Mouse (Mus musculus) hindbrain, postnatal 0 days (tissue): ENCODE measurements around the gene Gm4969. TPM values are rescaled to one million over a fixed set of nuclear protein-coding genes. Genes with fewer than 3 reads are reported as not detected.
A peak's percentile ranks its signal among the peaks of the same experiment; 100 is the strongest.

Experiments
- ATAC-seq: fragments of 200-750 bp; cut with Nextera tagmentation; 2 replicates; pipeline ENCODE4 v1.8.0; 2017; ENCODE audit warnings: mild to moderate bottlenecking, moderate TSS enrichment, moderate library complexity
- DNase-seq: peaks from one replicate; pipeline ENCODE4 v3.0.0-alpha.2; 2015; ENCODE audit warnings: low spot score
- H3K27ac ChIP-seq: fragments of 300-500 bp; sonication (generic); 2 replicates; pipeline ENCODE4 v1.5.1; 2014; ENCODE audit warnings: mild to moderate bottlenecking
- H3K27me3 ChIP-seq: fragments of 300-500 bp; sonication (generic); 2 replicates; pipeline ENCODE4 v1.6.1; 2014; ENCODE audit warnings: low read length, mixed read lengths; ENCODE audit not compliant: insufficient read depth
- H3K36me3 ChIP-seq: fragments of 300-500 bp; sonication (generic); 2 replicates; pipeline ENCODE4 v1.6.1; 2014; ENCODE audit warnings: low read length, mixed read lengths; ENCODE audit not compliant: insufficient read depth
- H3K4me1 ChIP-seq: fragments of 300-500 bp; sonication (generic); 2 replicates; pipeline ENCODE4 v1.6.1; 2014; ENCODE audit warnings: antibody characterized with exemption, low read length, mixed read lengths; ENCODE audit not compliant: insufficient read depth
- H3K4me2 ChIP-seq: fragments of 300-500 bp; sonication (generic); 2 replicates; pipeline ENCODE4 v1.6.1; 2014; ENCODE audit warnings: low read depth, mild to moderate bottlenecking, low read length, moderate library complexity, mixed read lengths
- H3K4me3 ChIP-seq: fragments of 300-500 bp; sonication (generic); 2 replicates; pipeline ENCODE4 v1.5.1; 2014; ENCODE audit warnings: low read length
- H3K9ac ChIP-seq: fragments of 300-500 bp; sonication (generic); replicated peaks from 2 replicates; pipeline ENCODE4 v1.6.1; 2014; ENCODE audit warnings: mild to moderate bottlenecking, low read length, moderate library complexity, mixed read lengths
- H3K9me3 ChIP-seq: fragments of 300-500 bp; sonication (generic); 2 replicates; pipeline ENCODE4 v1.6.1; 2016; ENCODE audit warnings: low read length, mixed read lengths
- CTCF ChIP-seq: IDR thresholded peaks from 2 replicates; pipeline ENCODE4 v1.5.1; 2016; ENCODE audit warnings: antibody characterized with exemption, control low read depth, low read depth
- WGBS: fragments of 180-500 bp; shearing (Covaris S2); extraction: QIAGEN DNeasy Blood & Tissue Kit; methylation state at CpG from one replicate; pipeline ENCODE4 v1.1.7; 2014; 5-methylcytosine and 5-hydroxymethylcytosine counted together
- polyA plus RNA-seq: library from polyadenylated mRNA; unstranded; fragments of >200 nt; fragmentation: Nextera tagmentation; extraction: Ambion mirVana; gene quantifications from 2 replicates; pipeline ENCODE4 v1.2.1, GENCODE M21; 2015
- total RNA-seq: library from RNA; depleted of rRNA; stranded (reverse); fragments of >200 nt; gene quantifications from 2 replicates; pipeline ENCODE4 v1.2.3, GENCODE M21; 2014

Gm4969 gene
- total and polyA plus RNA-seq, 2 experiments from 2014 or later: 6.3 to 7.9 TPM

GRCm38 (mm10) chr7:19095751-19096110 lies 22.4 kb downstream of the Gm4969 start:
- H3K4me1 ChIP-seq: 0 out of 2 replicates have a peak, but pooled peaks cover 4% of the 10 kb centered on the region
- peak overlapping the region; percentile 94 for H3K4me2 ChIP-seq
- DNase-seq: peak; percentile 37
- WGBS: under 1% methylated on average over 19 of the region's 19 CpGs
- no peaks in the 10 kb centered on the region for H3K9me3 ChIP-seq
- no peak for TF ChIP-seq CTCF
- peak overlapping the region; percentile 49 for H3K4me3 ChIP-seq
- H3K36me3 ChIP-seq: peaks cover 6% of the 10 kb centered on the region
- peak overlapping the region; percentile 7 for H3K9ac ChIP-seq
- peaks cover 5% of the 10 kb centered on the region; the same call in 1 of the 2 replicates for H3K27me3 ChIP-seq
- no peak for ATAC-seq
- H3K27ac ChIP-seq: no peak overlapping the region

- H3K27ac ChIP-seq: peak overlapping the region; percentile 86
- no peak for TF ChIP-seq CTCF
- peaks cover 10% of the 10 kb centered on the region for H3K36me3 ChIP-seq
- H3K9me3 ChIP-seq: no peaks in the 10 kb centered on the region
- H3K4me2 ChIP-seq: peak overlapping the region; percentile 94
- H3K27me3 ChIP-seq: peaks cover 5% of the 10 kb centered on the region; the same call in 1 of the 2 replicates
- DNase-seq (peak; percentile 43), ATAC-seq (no peak)
- H3K4me1 ChIP-seq: 0 out of 2 replicates have a peak, but pooled peaks cover 4% of the 10 kb centered on the region
- WGBS: under 1% methylated on average over 85 of the region's 87 CpGs
- peak overlapping the region; percentile 49 for H3K4me3 ChIP-seq
- peak overlapping the region; percentile 53 for H3K9ac ChIP-seq
Observed at GRCm38 (mm10) chr7:19094826-19095750, 23.1 kb downstream of the Gm4969 start.

GRCm38 (mm10) chr7:19094471-19094825 lies 23.7 kb downstream of the Gm4969 start, which contains the start of gene Six5:
Gene Six5 (plus strand): TSS chr7:19094594.
- Histone ChIP-seq H3K9ac (peak within 1 kb of the TSS; percentile 53), H3K9me3 (no peaks in the 10 kb centered on the region), H3K4me2 (peak within 1 kb of the TSS; percentile 94), H3K27me3 (peaks cover 5% of the 10 kb centered on the region; the same call in 1 of the 2 replicates), H3K27ac (peak within 1 kb of the TSS; percentile 86), H3K36me3 (peaks cover 10% of the 10 kb centered on the region), H3K4me3 (peak within 1 kb of the TSS; percentile 49), H3K4me1 (0 out of 2 replicates have a peak, but pooled peaks cover 4% of the 10 kb centered on the region)
- 1% methylated on average over 20 of the region's 36 CpGs for WGBS
- DNase-seq (peak; percentile 48), ATAC-seq (no peak)
- TF ChIP-seq CTCF: no peak

GRCm38 (mm10) chr7:19093537-19094385 lies 24.4 kb downstream of the Gm4969 start:
- DNase-seq: peak; percentile 93
- WGBS: 2% methylated on average over 43 of the region's 45 CpGs
- Histone ChIP-seq H3K4me2 (peak overlapping the region; percentile 94), H3K36me3 (peaks cover 10% of the 10 kb centered on the region), H3K4me3 (peak overlapping the region; percentile 49), H3K27me3 (peaks cover 5% of the 10 kb centered on the region; the same call in 1 of the 2 replicates), H3K4me1 (0 out of 2 replicates have a peak, but pooled peaks cover 4% of the 10 kb centered on the region), H3K9ac (peak overlapping the region; percentile 53), H3K27ac (peak overlapping the region; percentile 86), H3K9me3 (no peaks in the 10 kb centered on the region)
- TF ChIP-seq CTCF: no peak; the same call in 1 of the 2 replicates
- ATAC-seq: peak; percentile 82

GRCm38 (mm10) chr7:19093174-19093521 lies 25.0 kb downstream of the Gm4969 start:
- H3K9me3 ChIP-seq: no peaks in the 10 kb centered on the region
- 0 out of 2 replicates have a peak, but pooled peaks cover 4% of the 10 kb centered on the region for H3K4me1 ChIP-seq
- peak; percentile 57 for ATAC-seq
- peaks cover 10% of the 10 kb centered on the region for H3K36me3 ChIP-seq
- peak overlapping the region; percentile 94 for H3K4me2 ChIP-seq
- H3K9ac ChIP-seq: no peak overlapping the region
- peak; percentile 84 for TF ChIP-seq CTCF
- peak overlapping the region; percentile 86; the same call in 1 of the 2 replicates for H3K27ac ChIP-seq
- H3K4me3 ChIP-seq: peak overlapping the region; percentile 49
- 10% methylated on average over 13 of the region's 15 CpGs for WGBS
- peak; percentile 78 for DNase-seq
- peaks cover 5% of the 10 kb centered on the region; the same call in 1 of the 2 replicates for H3K27me3 ChIP-seq

- WGBS: 11% methylated on average over 38 of the region's 38 CpGs
- no peak for TF ChIP-seq CTCF
- Histone ChIP-seq H3K4me2 (peak overlapping the region; percentile 94), H3K9me3 (no peaks in the 10 kb centered on the region), H3K9ac (peak overlapping the region; percentile 22), H3K4me3 (peak overlapping the region; percentile 10; the same call in 1 of the 2 replicates), H3K4me1 (0 out of 2 replicates have a peak, but pooled peaks cover 4% of the 10 kb centered on the region), H3K27me3 (peaks cover 5% of the 10 kb centered on the region; the same call in 1 of the 2 replicates), H3K36me3 (peaks cover 10% of the 10 kb centered on the region), H3K27ac (peak overlapping the region; percentile 11; the same call in 1 of the 2 replicates)
- ATAC-seq (peak; percentile 53), DNase-seq (peak; percentile 62)
Observed at GRCm38 (mm10) chr7:19092381-19093173, 25.6 kb downstream of the Gm4969 start.
